Mouse (Mus musculus) limb, embryonic 14.5 days (tissue): Measurements from ENCODE around the gene B4galt5. TPM values are rescaled to one million over a fixed set of nuclear protein-coding genes. Genes with fewer than 3 reads are reported as not detected.

Experiments
- ATAC-seq: fragments of 200-750 bp; cut with Nextera tagmentation; 2 replicates; pipeline ENCODE4 v1.8.0; 2017; ENCODE audit warnings: low read depth, moderate number of reproducible peaks, moderate TSS enrichment; ENCODE audit not compliant: low FRiP score
- DNase-seq: peaks from one replicate; pipeline ENCODE4 v3.0.0-alpha.2; 2015; ENCODE audit warnings: low spot score
- H3K27ac ChIP-seq: fragments of 300-500 bp; sonication (generic); replicated peaks from 2 replicates; pipeline ENCODE4 v1.5.1; 2014; ENCODE audit warnings: low read depth, mild to moderate bottlenecking, low read length, moderate library complexity, mixed read lengths
- H3K27me3 ChIP-seq: fragments of 300-500 bp; sonication (generic); 2 replicates; pipeline ENCODE4 v1.6.1; 2014; ENCODE audit warnings: low read length, mixed read lengths; ENCODE audit not compliant: control insufficient read depth, insufficient read depth
- H3K36me3 ChIP-seq: fragments of 300-500 bp; sonication (generic); 2 replicates; pipeline ENCODE4 v1.6.1; 2014; ENCODE audit warnings: mild to moderate bottlenecking, low read length, moderate library complexity, mixed read lengths; ENCODE audit not compliant: control insufficient read depth, insufficient read depth
- H3K4me1 ChIP-seq: fragments of 300-500 bp; sonication (generic); 2 replicates; pipeline ENCODE4 v1.6.1; 2014; ENCODE audit warnings: antibody characterized with exemption, low read length, mixed read lengths; ENCODE audit not compliant: control insufficient read depth, insufficient read depth
- H3K4me2 ChIP-seq: fragments of 300-500 bp; sonication (generic); replicated peaks from 2 replicates; pipeline ENCODE4 v1.6.1; 2014; ENCODE audit warnings: low read depth, mild to moderate bottlenecking, low read length, moderate library complexity; ENCODE audit not compliant: severe bottlenecking
- H3K4me3 ChIP-seq: fragments of 300-500 bp; sonication (generic); replicated peaks from 2 replicates; pipeline ENCODE4 v1.5.1; 2014; ENCODE audit warnings: low read length
- H3K9ac ChIP-seq: fragments of 300-500 bp; sonication (generic); 2 replicates; pipeline ENCODE4 v1.6.1; 2014; ENCODE audit warnings: mild to moderate bottlenecking, low read depth, low read length, moderate library complexity; ENCODE audit not compliant: severe bottlenecking
- H3K9me3 ChIP-seq: fragments of 300-500 bp; sonication (generic); 2 replicates; pipeline ENCODE4 v1.6.1; 2016; ENCODE audit warnings: low read length; ENCODE audit not compliant: control insufficient read depth
- POLR2A ChIP-seq: fragments of 200-500 bp; IDR thresholded peaks from 2 replicates; pipeline ENCODE4 v1.8.0; 2012; ENCODE audit warnings: inconsistent platforms, mild to moderate bottlenecking, moderate library complexity, borderline replicate concordance; ENCODE audit not compliant: insufficient read depth, insufficient read length; ENCODE audit errors: extremely low read depth
- WGBS: fragments of 180-500 bp; shearing (Covaris S2); extraction: QIAGEN DNeasy Blood & Tissue Kit; methylation state at CpG from one replicate; pipeline ENCODE4 v1.1.7; 2014; 5-methylcytosine and 5-hydroxymethylcytosine counted together
- polyA plus RNA-seq, 2 experiments: library from polyadenylated mRNA; depleted of rRNA in 1 of 2; stranded (reverse) in 1 of 2; unstranded in 1 of 2; fragments of >200 nt; fragmentation: Nextera tagmentation in 1 of 2; extraction: Ambion mirVana in 1 of 2; gene quantifications; 2 replicates each; pipeline versions ENCODE4 v1.2.1 to v1.2.3; 2012 to 2014

B4galt5 gene
- polyA plus RNA-seq, 2 experiments = 23.2 to 23.6 TPM

GRCm38 (mm10) chr2:167277026-167277425 lies 72.0 kb downstream of the B4galt5 start:
- ATAC-seq = no peak
- no peak for TF ChIP-seq POLR2A
- no peaks in the 10 kb centered on the region for H3K4me1 ChIP-seq
- no peak overlapping the region for H3K27ac ChIP-seq
- H3K9me3 ChIP-seq = no peaks in the 10 kb centered on the region
- 51% methylated on average over 13 of the region's 13 CpGs for WGBS
- H3K27me3 ChIP-seq = no peaks in the 10 kb centered on the region
- no peak overlapping the region for H3K4me2 ChIP-seq
- no peak overlapping the region for H3K9ac ChIP-seq
- no peak for DNase-seq
- H3K36me3 ChIP-seq = no peaks in the 10 kb centered on the region
- no peak overlapping the region for H3K4me3 ChIP-seq

- no peaks in the 10 kb centered on the region for H3K36me3 ChIP-seq
- ATAC-seq = no peak
- no peak for DNase-seq
- no peaks in the 10 kb centered on the region for H3K27me3 ChIP-seq
- no peaks in the 10 kb centered on the region for H3K4me1 ChIP-seq
- TF ChIP-seq POLR2A = no peak
- H3K4me3 ChIP-seq = no peak overlapping the region
- no peaks in the 10 kb centered on the region for H3K9me3 ChIP-seq
- WGBS = 83% methylated on average over 10 of the region's 10 CpGs
- no peak overlapping the region for H3K4me2 ChIP-seq
- H3K27ac ChIP-seq = no peak overlapping the region
- H3K9ac ChIP-seq = no peak overlapping the region
These were observed 73.1 kb downstream of the B4galt5 start for GRCm38 (mm10) chr2:167275856-167276255.

GRCm38 (mm10) chr2:167274713-167275465 lies 74.1 kb downstream of the B4galt5 start:
- Histone ChIP-seq H3K9me3 (no peaks in the 10 kb centered on the region), H3K27ac (no peak overlapping the region), H3K36me3 (no peaks in the 10 kb centered on the region), H3K4me2 (no peak overlapping the region), H3K4me3 (no peak overlapping the region), H3K27me3 (no peaks in the 10 kb centered on the region), H3K4me1 (no peaks in the 10 kb centered on the region), H3K9ac (no peak overlapping the region)
- no peak for TF ChIP-seq POLR2A
- WGBS = 57% methylated on average over 10 of the region's 10 CpGs
- ATAC-seq = no peak
- no peak for DNase-seq

GRCm38 (mm10) chr2:167273206-167273740 lies 75.7 kb downstream of the B4galt5 start:
- Histone ChIP-seq H3K4me2 (no peak overlapping the region), H3K27ac (no peak overlapping the region), H3K9ac (no peak overlapping the region), H3K27me3 (no peaks in the 10 kb centered on the region), H3K9me3 (no peaks in the 10 kb centered on the region), H3K4me3 (no peak overlapping the region), H3K4me1 (no peaks in the 10 kb centered on the region), H3K36me3 (no peaks in the 10 kb centered on the region)
- ATAC-seq (no peak), DNase-seq (no peak)
- WGBS = 80% methylated on average over 13 of the region's 13 CpGs
- no peak for TF ChIP-seq POLR2A

GRCm38 (mm10) chr2:167272706-167273105 lies 76.3 kb downstream of the B4galt5 start:
- no peaks in the 10 kb centered on the region for H3K27me3 ChIP-seq
- no peak overlapping the region for H3K4me3 ChIP-seq
- no peaks in the 10 kb centered on the region for H3K4me1 ChIP-seq
- 84% methylated on average over 3 of the region's 3 CpGs for WGBS
- no peaks in the 10 kb centered on the region for H3K36me3 ChIP-seq
- DNase-seq = no peak
- TF ChIP-seq POLR2A = no peak
- H3K4me2 ChIP-seq = no peak overlapping the region
- no peak overlapping the region for H3K9ac ChIP-seq
- H3K27ac ChIP-seq = no peak overlapping the region
- H3K9me3 ChIP-seq = no peaks in the 10 kb centered on the region
- ATAC-seq = no peak

- no peaks in the 10 kb centered on the region for H3K9me3 ChIP-seq
- no peak for TF ChIP-seq POLR2A
- DNase-seq = no peak
- H3K4me2 ChIP-seq = no peak overlapping the region
- no peak overlapping the region for H3K9ac ChIP-seq
- H3K36me3 ChIP-seq = no peaks in the 10 kb centered on the region
- H3K27ac ChIP-seq = no peak overlapping the region
- H3K27me3 ChIP-seq = no peaks in the 10 kb centered on the region
- WGBS = 83% methylated on average over 9 of the region's 9 CpGs
- H3K4me3 ChIP-seq = no peak overlapping the region
- no peaks in the 10 kb centered on the region for H3K4me1 ChIP-seq
- ATAC-seq = no peak
These were observed 77.9 kb downstream of the B4galt5 start for GRCm38 (mm10) chr2:167271121-167271521.
